Mouse (Mus musculus) midbrain, embryonic 16.5 days (tissue): Measurements from ENCODE around the gene Nf1. TPM values are rescaled to one million over a fixed set of nuclear protein-coding genes. Genes with fewer than 3 reads are reported as not detected.

Experiments
- ATAC-seq: fragments of 200-750 bp; cut with Nextera tagmentation; 2 replicates; pipeline ENCODE4 v1.8.0; 2017; ENCODE audit warnings: moderate TSS enrichment
- H3K27ac ChIP-seq: fragments of 300-500 bp; sonication (generic); 2 replicates; pipeline ENCODE4 v1.5.1; 2014; ENCODE audit warnings: mild to moderate bottlenecking, low read length, mixed read lengths
- H3K27me3 ChIP-seq: fragments of 300-500 bp; sonication (generic); 2 replicates; pipeline ENCODE4 v1.6.1; 2014; ENCODE audit warnings: low read depth, low read length, mixed read lengths; ENCODE audit not compliant: control insufficient read depth, insufficient read depth
- H3K36me3 ChIP-seq: fragments of 300-500 bp; sonication (generic); 2 replicates; pipeline ENCODE4 v1.6.1; 2014; ENCODE audit warnings: mild to moderate bottlenecking, low read length, moderate library complexity, mixed read lengths; ENCODE audit not compliant: control insufficient read depth, insufficient read depth
- H3K4me1 ChIP-seq: fragments of 300-500 bp; sonication (generic); 2 replicates; pipeline ENCODE4 v1.6.1; 2014; ENCODE audit warnings: mild to moderate bottlenecking, low read length, mixed read lengths; ENCODE audit not compliant: control insufficient read depth, insufficient read depth
- H3K4me2 ChIP-seq: fragments of 300-500 bp; sonication (generic); 2 replicates; pipeline ENCODE4 v1.6.1; 2014; ENCODE audit warnings: mild to moderate bottlenecking, low read length, mixed read lengths
- H3K4me3 ChIP-seq: fragments of 300-500 bp; sonication (generic); 2 replicates; pipeline ENCODE4 v1.5.1; 2014; ENCODE audit warnings: low read depth, mild to moderate bottlenecking, low read length, moderate library complexity, mixed read lengths
- H3K9ac ChIP-seq: fragments of 300-500 bp; sonication (generic); 2 replicates; pipeline ENCODE4 v1.6.1; 2014; ENCODE audit warnings: low read depth, low read length, mixed read lengths
- H3K9me3 ChIP-seq: fragments of 300-500 bp; sonication (generic); replicated peaks from 2 replicates; pipeline ENCODE4 v1.6.1; 2014; ENCODE audit warnings: mild to moderate bottlenecking, low read length, mixed read lengths; ENCODE audit not compliant: control insufficient read depth, poor library complexity, severe bottlenecking
- WGBS: fragments of 180-500 bp; shearing (Covaris S2); extraction: QIAGEN DNeasy Blood & Tissue Kit; methylation state at CpG from one replicate; pipeline ENCODE4 v1.1.7; 2014; 5-methylcytosine and 5-hydroxymethylcytosine counted together
- polyA plus RNA-seq: library from polyadenylated mRNA; unstranded; fragments of >200 nt; fragmentation: Nextera tagmentation; extraction: Ambion mirVana; gene quantifications from 2 replicates; pipeline ENCODE4 v1.2.1, GENCODE M21; 2015

Gene Nf1
- polyA plus RNA-seq, 1 experiment from 2014 or later, result 4.7 TPM

- Histone ChIP-seq H3K27ac (no peak overlapping the region), H3K4me3 (no peak overlapping the region), H3K9ac (no peak overlapping the region), H3K4me1 (0 out of 2 replicates have a peak, but pooled peaks cover 2% of the 10 kb centered on the region), H3K36me3 (no peaks in the 10 kb centered on the region; the same call in 1 of the 2 replicates), H3K4me2 (no peak overlapping the region), H3K9me3 (no peaks in the 10 kb centered on the region), H3K27me3 (no peaks in the 10 kb centered on the region)
- WGBS, result 84% methylated on average over 11 of the region's 11 CpGs
- ATAC-seq, result no peak
These were observed 191.3 kb downstream of the Nf1 start for GRCm38 (mm10) chr11:79530774-79531173.

GRCm38 (mm10) chr11:79531485-79531884 is 192.0 kb downstream of the Nf1 start:
- Histone ChIP-seq H3K4me3 (no peak overlapping the region), H3K27ac (no peak overlapping the region), H3K9me3 (no peaks in the 10 kb centered on the region), H3K4me1 (0 out of 2 replicates have a peak, but pooled peaks cover 2% of the 10 kb centered on the region), H3K36me3 (no peaks in the 10 kb centered on the region; the same call in 1 of the 2 replicates), H3K27me3 (no peaks in the 10 kb centered on the region), H3K4me2 (no peak overlapping the region), H3K9ac (no peak overlapping the region)
- ATAC-seq, result no peak
- 95% methylated on average over 4 of the region's 4 CpGs for WGBS

GRCm38 (mm10) chr11:79533311-79533710 is 193.8 kb downstream of the Nf1 start:
- Histone ChIP-seq H3K9ac (no peak overlapping the region), H3K4me3 (no peak overlapping the region), H3K27me3 (no peaks in the 10 kb centered on the region), H3K27ac (no peak overlapping the region), H3K4me1 (0 out of 2 replicates have a peak, but pooled peaks cover 2% of the 10 kb centered on the region), H3K36me3 (peaks cover 5% of the 10 kb centered on the region), H3K9me3 (no peaks in the 10 kb centered on the region), H3K4me2 (no peak overlapping the region)
- no peak for ATAC-seq
- 77% methylated on average over 6 of the region's 6 CpGs for WGBS

GRCm38 (mm10) chr11:79533950-79534690 is 194.6 kb downstream of the Nf1 start:
- 82% methylated on average over 8 of the region's 8 CpGs for WGBS
- 0 out of 2 replicates have a peak, but pooled peaks cover 2% of the 10 kb centered on the region for H3K4me1 ChIP-seq
- peaks cover 5% of the 10 kb centered on the region for H3K36me3 ChIP-seq
- no peak overlapping the region for H3K9ac ChIP-seq
- no peak overlapping the region for H3K4me3 ChIP-seq
- H3K9me3 ChIP-seq, result no peaks in the 10 kb centered on the region
- H3K4me2 ChIP-seq, result no peak overlapping the region
- H3K27ac ChIP-seq, result peak overlapping the region; percentile 26; the same call in 1 of the 2 replicates
- no peak for ATAC-seq
- H3K27me3 ChIP-seq, result no peaks in the 10 kb centered on the region

GRCm38 (mm10) chr11:79535554-79535953 is 196.1 kb downstream of the Nf1 start:
- no peak for ATAC-seq
- no peaks in the 10 kb centered on the region for H3K9me3 ChIP-seq
- WGBS, result 89% methylated on average over 4 of the region's 4 CpGs
- no peak overlapping the region for H3K27ac ChIP-seq
- no peak overlapping the region for H3K4me2 ChIP-seq
- H3K36me3 ChIP-seq, result peaks cover 5% of the 10 kb centered on the region
- H3K27me3 ChIP-seq, result no peaks in the 10 kb centered on the region
- no peak overlapping the region for H3K4me3 ChIP-seq
- H3K9ac ChIP-seq, result no peak overlapping the region
- H3K4me1 ChIP-seq, result 0 out of 2 replicates have a peak, but pooled peaks cover 2% of the 10 kb centered on the region

GRCm38 (mm10) chr11:79536293-79536692 is 196.8 kb downstream of the Nf1 start:
- 0 out of 2 replicates have a peak, but pooled peaks cover 2% of the 10 kb centered on the region for H3K4me1 ChIP-seq
- no peak overlapping the region for H3K9ac ChIP-seq
- no peaks in the 10 kb centered on the region for H3K9me3 ChIP-seq
- no peak overlapping the region for H3K4me3 ChIP-seq
- no peaks in the 10 kb centered on the region for H3K27me3 ChIP-seq
- no peak overlapping the region for H3K27ac ChIP-seq
- WGBS, result 97% methylated on average over 3 of the region's 3 CpGs
- ATAC-seq, result no peak
- H3K4me2 ChIP-seq, result no peak overlapping the region
- peaks cover 5% of the 10 kb centered on the region for H3K36me3 ChIP-seq

- no peaks in the 10 kb centered on the region for H3K27me3 ChIP-seq
- H3K4me1 ChIP-seq, result no peaks in the 10 kb centered on the region
- H3K9ac ChIP-seq, result no peak overlapping the region
- no peak overlapping the region for H3K27ac ChIP-seq
- H3K4me2 ChIP-seq, result no peak overlapping the region
- no peak for ATAC-seq
- H3K4me3 ChIP-seq, result no peak overlapping the region
- 80% methylated on average over 1 of the region's 1 CpGs for whole genome bisulfite sequencing
- peaks cover 49% of the 10 kb centered on the region for H3K36me3 ChIP-seq
- H3K9me3 ChIP-seq, result no peaks in the 10 kb centered on the region
These were observed 213.1 kb downstream of the Nf1 start for GRCm38 (mm10) chr11:79552622-79553021.

GRCm38 (mm10) chr11:79560536-79560935 is 221.0 kb downstream of the Nf1 start:
- Histone ChIP-seq H3K4me1 (no peaks in the 10 kb centered on the region), H3K9me3 (no peaks in the 10 kb centered on the region), H3K27ac (no peak overlapping the region), H3K4me2 (no peak overlapping the region), H3K9ac (no peak overlapping the region), H3K27me3 (no peaks in the 10 kb centered on the region), H3K4me3 (no peak overlapping the region), H3K36me3 (peaks cover 24% of the 10 kb centered on the region)
- ATAC-seq, result no peak
- 96% methylated on average over 4 of the region's 4 CpGs for WGBS

GRCm38 (mm10) chr11:79563493-79563892 is 224.0 kb downstream of the Nf1 start:
- Histone ChIP-seq H3K9ac (no peak overlapping the region), H3K27me3 (no peaks in the 10 kb centered on the region), H3K4me2 (no peak overlapping the region), H3K36me3 (peaks cover 27% of the 10 kb centered on the region), H3K4me3 (no peak overlapping the region), H3K27ac (no peak overlapping the region), H3K9me3 (no peaks in the 10 kb centered on the region), H3K4me1 (no peaks in the 10 kb centered on the region)
- ATAC-seq, result no peak
- WGBS, result 95% methylated on average over 7 of the region's 7 CpGs
